Mouse (Mus musculus) neural tube, embryonic 11.5 days (tissue): ENCODE measurements around the gene Fermt2. TPM values are rescaled to one million over a fixed set of nuclear protein-coding genes. Genes with fewer than 3 reads are reported as not detected.
"Not testable (repeated sequence)": the region's sequence is repeated elsewhere in the genome, so short reads cannot be mapped to it uniquely, and the experiment has no call there.

Experiments
- ATAC-seq: fragments of 200-750 bp; cut with Nextera tagmentation; 2 replicates; pipeline ENCODE4 v1.8.0; 2017; ENCODE audit warnings: moderate number of reproducible peaks, mild to moderate bottlenecking, moderate TSS enrichment, moderate library complexity; ENCODE audit not compliant: insufficient read depth, low FRiP score, low TSS enrichment
- DNase-seq: peaks from one replicate; pipeline ENCODE4 v3.0.0-alpha.2; 2015; ENCODE audit warnings: low spot score
- H3K27ac ChIP-seq: fragments of 300-500 bp; sonication (generic); 2 replicates; pipeline ENCODE4 v1.5.1; 2014; ENCODE audit warnings: low read depth, mild to moderate bottlenecking, low read length
- H3K27me3 ChIP-seq: fragments of 300-500 bp; sonication (generic); 2 replicates; pipeline ENCODE4 v1.6.1; 2014; ENCODE audit warnings: mild to moderate bottlenecking, low read length, mixed read lengths; ENCODE audit not compliant: control insufficient read depth, insufficient read depth
- H3K36me3 ChIP-seq: fragments of 300-500 bp; sonication (generic); 2 replicates; pipeline ENCODE4 v1.6.1; 2014; ENCODE audit warnings: mild to moderate bottlenecking, low read length, moderate library complexity, mixed read lengths; ENCODE audit not compliant: control insufficient read depth, insufficient read depth
- H3K4me1 ChIP-seq: fragments of 300-500 bp; sonication (generic); 2 replicates; pipeline ENCODE4 v1.6.1; 2014; ENCODE audit warnings: low read length, mixed read lengths; ENCODE audit not compliant: control insufficient read depth, insufficient read depth
- H3K4me2 ChIP-seq: fragments of 300-500 bp; sonication (generic); 2 replicates; pipeline ENCODE4 v1.6.1; 2014; ENCODE audit warnings: low read depth, mild to moderate bottlenecking, moderate library complexity
- H3K4me3 ChIP-seq: fragments of 300-500 bp; sonication (generic); 2 replicates; pipeline ENCODE4 v1.5.1; 2014; ENCODE audit warnings: low read depth, low read length
- H3K9ac ChIP-seq: fragments of 300-500 bp; sonication (generic); 2 replicates; pipeline ENCODE4 v1.6.1; 2014; ENCODE audit warnings: mild to moderate bottlenecking, low read length
- H3K9me3 ChIP-seq: fragments of 300-500 bp; sonication (generic); 2 replicates; pipeline ENCODE4 v1.6.1; 2016; ENCODE audit warnings: low read length; ENCODE audit not compliant: control insufficient read depth
- WGBS: fragments of 180-500 bp; shearing (Covaris S2); extraction: QIAGEN DNeasy Blood & Tissue Kit; methylation state at CpG from one replicate; pipeline ENCODE4 v1.1.7; 2014; 5-methylcytosine and 5-hydroxymethylcytosine counted together
- polyA plus RNA-seq: library from polyadenylated mRNA; unstranded; fragments of >200 nt; fragmentation: Nextera tagmentation; extraction: Ambion mirVana; gene quantifications from 2 replicates; pipeline ENCODE4 v1.2.1, GENCODE M21; 2014

The Fermt2 gene
- polyA plus RNA-seq, 1 experiment from 2014 or later: 75.5 TPM

DNA sequence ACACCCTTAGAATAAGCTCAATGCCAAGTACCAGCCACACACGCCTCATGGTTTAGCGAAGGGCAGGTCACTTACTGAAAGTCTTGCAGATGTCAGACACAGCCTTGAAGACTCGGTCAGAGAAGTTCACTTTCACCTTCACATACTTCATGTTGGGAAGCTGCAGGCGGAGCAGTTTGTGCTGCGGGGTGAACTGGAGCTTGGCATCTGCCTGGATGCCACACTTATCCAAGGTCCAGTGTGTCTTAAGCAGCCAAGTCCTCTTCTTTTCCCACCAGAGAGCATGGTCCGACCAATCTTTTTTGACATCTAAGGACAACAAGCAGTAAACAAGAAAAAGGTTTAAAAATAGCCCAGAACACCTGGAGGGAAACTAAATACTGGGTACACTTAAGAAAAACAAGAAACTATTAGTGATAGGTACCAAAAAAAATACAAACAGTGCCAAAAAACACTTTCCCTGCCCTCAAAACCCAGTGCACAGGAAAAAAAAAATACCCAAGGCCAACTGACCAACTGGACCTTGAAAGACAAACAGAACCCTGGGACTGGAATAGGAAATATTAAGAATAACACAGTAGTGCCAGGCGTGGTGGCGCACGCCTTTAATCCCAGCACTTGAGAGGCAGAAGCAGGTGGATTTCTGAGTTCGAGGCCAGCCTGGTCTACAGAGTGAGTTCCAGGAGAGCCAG lies 25.4 kb downstream of the Fermt2 start:
- Histone ChIP-seq H3K27ac (no peak overlapping the region), H3K27me3 (no peaks in the 10 kb centered on the region), H3K4me2 (no peak overlapping the region), H3K4me3 (no peak overlapping the region), H3K4me1 (peaks cover 10% of the 10 kb centered on the region), H3K36me3 (peaks cover 2% of the 10 kb centered on the region; the same call in 1 of the 2 replicates), H3K9ac (no peak overlapping the region), H3K9me3 (no peaks in the 10 kb centered on the region)
- 94% methylated on average over 10 of the region's 10 CpGs for WGBS
- ATAC-seq: no peak
- no peak for DNase-seq

DNA sequence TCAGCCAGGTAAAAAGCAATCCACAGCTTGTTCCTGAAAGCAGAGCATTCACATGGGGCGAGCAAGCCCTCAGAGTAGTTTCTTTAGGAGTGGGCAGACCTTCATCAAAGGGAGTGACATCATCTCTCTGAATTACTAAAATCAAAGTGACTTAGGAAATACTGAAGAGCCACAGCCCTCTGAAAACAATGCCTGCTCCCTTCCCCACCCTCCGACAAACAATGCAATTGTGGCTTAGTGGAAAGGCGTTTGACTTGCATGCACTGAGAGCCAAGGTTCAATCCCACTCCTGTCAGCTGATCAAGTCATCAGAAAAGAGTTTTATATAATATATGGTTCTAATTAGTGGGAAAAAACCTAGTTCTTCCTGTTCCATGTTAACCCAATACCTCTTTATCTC lies 26.0 kb downstream of the Fermt2 start:
- Histone ChIP-seq H3K36me3 (peaks cover 2% of the 10 kb centered on the region; the same call in 1 of the 2 replicates), H3K4me1 (peaks cover 10% of the 10 kb centered on the region), H3K4me2 (no peak overlapping the region), H3K27me3 (no peaks in the 10 kb centered on the region), H3K9me3 (no peaks in the 10 kb centered on the region), H3K27ac (no peak overlapping the region), H3K9ac (no peak overlapping the region), H3K4me3 (no peak overlapping the region)
- no peak for ATAC-seq
- 79% methylated on average over 3 of the region's 3 CpGs for WGBS
- DNase-seq: no peak

DNA sequence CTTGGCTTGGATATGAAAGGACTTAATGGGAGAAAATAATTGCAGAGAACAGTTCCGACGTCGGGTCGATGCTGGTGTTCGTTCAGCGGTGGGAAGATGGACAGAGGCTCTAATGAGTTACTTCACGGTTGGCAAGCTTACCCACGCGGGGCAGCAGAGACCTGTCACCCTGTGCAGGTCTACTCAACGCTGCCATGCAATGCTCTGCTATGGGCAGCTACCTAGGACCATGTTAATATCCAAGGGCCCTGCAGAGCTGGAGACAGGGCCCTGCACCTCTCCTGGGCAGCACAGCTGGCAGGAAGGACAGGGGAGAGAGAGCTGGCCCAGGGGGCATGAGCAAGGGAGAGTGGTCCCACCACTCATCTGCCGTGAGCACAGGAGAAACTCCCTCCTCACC lies 29.9 kb downstream of the Fermt2 start:
- Histone ChIP-seq H3K9me3 (no peaks in the 10 kb centered on the region), H3K9ac (no peak overlapping the region), H3K27me3 (no peaks in the 10 kb centered on the region), H3K4me3 (no peak overlapping the region), H3K36me3 (peaks cover 2% of the 10 kb centered on the region; the same call in 1 of the 2 replicates), H3K27ac (no peak overlapping the region), H3K4me1 (no peaks in the 10 kb centered on the region), H3K4me2 (no peak overlapping the region)
- 96% methylated on average over 11 of the region's 11 CpGs for WGBS
- no peak for DNase-seq
- ATAC-seq: no peak

DNA sequence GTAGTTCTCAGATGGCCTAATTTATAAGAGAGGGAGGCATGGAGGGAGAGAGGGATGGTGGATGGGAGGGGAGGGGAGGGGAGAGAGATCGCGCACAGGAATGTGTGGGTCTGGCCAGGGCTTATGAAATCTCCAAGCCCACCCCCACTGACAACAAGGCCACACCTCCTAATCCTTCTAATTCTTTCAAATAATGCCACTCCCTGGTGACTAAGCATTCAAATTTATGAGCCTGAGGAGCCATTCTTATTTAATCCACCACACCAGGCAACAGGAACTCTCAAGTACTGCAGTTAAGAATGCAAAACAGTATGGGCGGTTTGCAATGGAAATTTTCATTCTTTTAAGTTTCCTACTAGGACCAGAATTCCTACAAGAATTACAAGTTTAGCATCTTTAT lies 32.8 kb downstream of the Fermt2 start:
- WGBS: 98% methylated on average over 3 of the region's 3 CpGs
- H3K4me3 ChIP-seq: no peak overlapping the region
- H3K9ac ChIP-seq: no peak overlapping the region
- H3K9me3 ChIP-seq: no peaks in the 10 kb centered on the region
- DNase-seq (no peak), ATAC-seq (no peak)
- H3K4me1 ChIP-seq: no peaks in the 10 kb centered on the region
- H3K36me3 ChIP-seq: no peaks in the 10 kb centered on the region; the same call in 1 of the 2 replicates
- no peaks in the 10 kb centered on the region for H3K27me3 ChIP-seq
- no peak overlapping the region for H3K27ac ChIP-seq
- no peak overlapping the region for H3K4me2 ChIP-seq

DNA sequence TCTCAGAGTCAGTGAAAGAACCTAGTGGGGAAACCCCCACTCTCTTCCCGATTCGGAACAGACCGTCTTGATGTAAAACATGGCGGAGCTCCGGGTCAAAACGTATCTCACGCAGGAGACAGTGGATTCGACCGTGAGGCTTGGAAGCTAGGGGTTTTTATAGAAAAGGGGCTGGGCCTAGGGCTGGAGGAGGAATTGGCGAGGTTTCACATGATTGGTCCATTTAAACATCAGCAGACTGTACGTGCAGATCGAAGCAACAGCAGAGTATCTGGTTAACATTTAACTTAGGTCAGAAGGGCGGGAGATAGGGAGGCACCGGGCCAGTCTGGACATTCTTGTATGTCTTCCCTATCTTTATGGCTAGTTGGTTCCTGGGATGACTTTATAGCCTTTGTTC lies 34.1 kb downstream of the Fermt2 start:
- 94% methylated on average over 14 of the region's 14 CpGs for WGBS

DNA sequence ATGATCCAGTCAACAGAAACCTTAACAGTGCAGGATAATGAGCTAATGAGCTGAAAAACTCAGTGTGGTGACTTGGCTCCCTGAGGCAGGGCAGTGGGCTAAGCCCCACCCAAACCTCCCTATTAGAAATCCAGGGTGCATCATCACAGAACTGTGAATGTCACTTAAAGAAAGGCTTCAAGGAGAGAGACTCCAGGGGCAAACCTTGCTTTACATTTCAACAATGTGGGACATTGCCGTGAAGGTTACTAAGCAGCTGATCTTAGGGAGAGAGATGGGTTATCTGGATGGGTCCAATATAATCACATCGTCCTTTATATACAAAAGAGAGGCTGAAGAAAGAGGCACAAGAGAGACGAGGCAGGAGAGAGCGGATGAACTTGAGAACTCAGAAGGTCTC lies 36.0 kb downstream of the Fermt2 start:
- Histone ChIP-seq H3K27ac (no peak overlapping the region), H3K9me3 (no peaks in the 10 kb centered on the region), H3K9ac (no peak overlapping the region), H3K4me2 (no peak overlapping the region), H3K4me1 (no peaks in the 10 kb centered on the region), H3K27me3 (no peaks in the 10 kb centered on the region), H3K4me3 (no peak overlapping the region), H3K36me3 (no peaks in the 10 kb centered on the region; the same call in 1 of the 2 replicates)
- 98% methylated on average over 4 of the region's 4 CpGs for WGBS
- DNase-seq (no peak), ATAC-seq (no peak)

More for the DNA sequence above, 34.1 kb downstream of the Fermt2 start:
- H3K36me3 ChIP-seq, DNase-seq, H3K4me3 ChIP-seq, H3K27me3 ChIP-seq, H3K27ac ChIP-seq, H3K4me1 ChIP-seq, ATAC-seq, H3K9me3 ChIP-seq, H3K4me2 ChIP-seq, H3K9ac ChIP-seq: not testable (repeated sequence)

DNA sequence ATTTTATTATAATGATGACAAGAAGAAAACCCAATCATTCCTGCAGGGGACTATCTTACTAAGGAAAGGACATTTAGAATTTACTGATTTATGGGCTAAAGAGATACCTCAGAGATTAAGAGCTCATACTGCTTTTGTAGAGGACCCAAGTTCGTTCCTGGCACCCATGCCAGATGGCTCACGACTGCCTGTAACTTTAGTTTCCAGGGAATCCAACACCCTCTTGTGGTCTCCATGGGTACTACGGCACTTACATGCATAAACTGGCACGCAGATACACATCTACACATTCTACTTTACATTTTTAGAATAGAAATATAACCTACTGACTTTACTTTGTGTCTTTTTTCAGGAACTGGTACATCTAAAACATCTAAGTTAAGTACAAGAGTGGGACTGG lies 37.2 kb downstream of the Fermt2 start:
- no peak overlapping the region for H3K4me2 ChIP-seq
- no peaks in the 10 kb centered on the region; the same call in 1 of the 2 replicates for H3K36me3 ChIP-seq
- DNase-seq (no peak), ATAC-seq (no peak)
- H3K9ac ChIP-seq: no peak overlapping the region
- H3K27me3 ChIP-seq: no peaks in the 10 kb centered on the region
- H3K27ac ChIP-seq: no peak overlapping the region
- H3K4me1 ChIP-seq: no peaks in the 10 kb centered on the region
- WGBS: 93% methylated on average over 4 of the region's 4 CpGs
- no peaks in the 10 kb centered on the region for H3K9me3 ChIP-seq
- H3K4me3 ChIP-seq: no peak overlapping the region

DNA sequence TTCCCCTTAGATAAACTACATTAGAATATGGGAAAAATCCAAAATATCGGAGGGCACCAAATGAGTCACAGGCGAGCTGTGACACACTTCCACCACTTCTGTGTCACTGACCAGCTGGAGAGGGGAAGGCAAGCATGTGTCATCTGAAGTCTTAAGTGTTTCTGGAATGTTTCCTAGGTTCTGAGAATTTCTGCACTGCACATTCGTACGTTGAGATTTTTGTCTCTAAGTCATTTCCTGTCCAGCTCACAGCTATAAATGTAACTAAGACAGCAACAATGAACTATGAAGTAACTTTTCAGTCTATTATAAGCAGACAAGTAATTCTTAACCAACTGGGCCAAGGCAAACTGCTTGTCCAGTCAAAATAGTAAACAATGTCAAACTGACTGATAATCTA lies 37.9 kb downstream of the Fermt2 start:
- no peaks in the 10 kb centered on the region; the same call in 1 of the 2 replicates for H3K36me3 ChIP-seq
- no peaks in the 10 kb centered on the region for H3K27me3 ChIP-seq
- DNase-seq (no peak), ATAC-seq (no peak)
- no peaks in the 10 kb centered on the region for H3K9me3 ChIP-seq
- H3K4me2 ChIP-seq: no peak overlapping the region
- H3K4me1 ChIP-seq: no peaks in the 10 kb centered on the region
- no peak overlapping the region for H3K27ac ChIP-seq
- 95% methylated on average over 4 of the region's 4 CpGs for WGBS
- H3K9ac ChIP-seq: no peak overlapping the region
- no peak overlapping the region for H3K4me3 ChIP-seq

DNA sequence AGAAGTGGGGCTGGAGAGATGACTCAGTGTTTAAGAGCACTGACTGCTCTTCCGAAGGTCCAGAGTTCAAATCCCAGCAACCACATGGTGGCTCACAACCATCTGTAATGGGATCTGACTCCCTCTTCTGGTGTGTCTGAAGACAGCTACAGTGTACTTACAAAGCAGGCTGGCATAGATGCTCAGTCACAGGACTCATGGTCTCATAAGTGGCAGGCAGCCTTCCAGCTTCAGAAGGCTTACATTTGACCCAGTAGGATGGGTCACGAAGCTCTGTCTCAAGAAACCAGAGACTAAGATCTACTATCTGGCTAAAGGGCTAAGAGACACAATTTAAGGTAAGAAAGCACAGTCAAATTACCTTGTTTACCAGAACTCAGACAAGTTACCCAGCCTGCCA lies 42.7 kb downstream of the Fermt2 start:
- H3K36me3 ChIP-seq, H3K4me3 ChIP-seq, H3K9ac ChIP-seq, H3K27ac ChIP-seq, H3K27me3 ChIP-seq, ATAC-seq, H3K9me3 ChIP-seq, H3K4me2 ChIP-seq, DNase-seq, H3K4me1 ChIP-seq: not testable (repeated sequence)
- WGBS: 100% methylated on average over 2 of the region's 2 CpGs
